Mouse (Mus musculus) intestine, embryonic 16.5 days (tissue): ENCODE results near the gene Glis1. TPM values are rescaled to one million over a fixed set of nuclear protein-coding genes. Genes with fewer than 3 reads are reported as not detected.

ENCODE experiments used
- ATAC-seq: fragments of 200-750 bp; cut with Nextera tagmentation; 2 replicates; pipeline ENCODE4 v1.8.0; 2017; ENCODE audit warnings: moderate TSS enrichment, moderate library complexity
- H3K27ac ChIP-seq: fragments of 300-500 bp; sonication (generic); 2 replicates; pipeline ENCODE4 v1.5.1; 2014; ENCODE audit warnings: mild to moderate bottlenecking, low read length
- H3K27me3 ChIP-seq: fragments of 300-500 bp; sonication (generic); replicated peaks from 2 replicates; pipeline ENCODE4 v1.6.1; 2014; ENCODE audit warnings: low read length, control low read depth, mixed read lengths; ENCODE audit not compliant: control insufficient read depth, insufficient read depth
- H3K36me3 ChIP-seq: fragments of 300-500 bp; sonication (generic); 2 replicates; pipeline ENCODE4 v1.6.1; 2014; ENCODE audit warnings: low read length, control low read depth; ENCODE audit not compliant: control insufficient read depth, insufficient read depth
- H3K4me1 ChIP-seq: fragments of 300-500 bp; sonication (generic); 2 replicates; pipeline ENCODE4 v1.6.1; 2014; ENCODE audit warnings: low read length, control low read depth, mixed read lengths; ENCODE audit not compliant: control insufficient read depth, insufficient read depth
- H3K4me2 ChIP-seq: fragments of 300-500 bp; sonication (generic); 2 replicates; pipeline ENCODE4 v1.6.1; 2014; ENCODE audit warnings: low read depth, low read length, control low read depth
- H3K4me3 ChIP-seq: fragments of 300-500 bp; sonication (generic); 2 replicates; pipeline ENCODE4 v1.5.1; 2014; ENCODE audit warnings: mild to moderate bottlenecking, low read length
- H3K9ac ChIP-seq: fragments of 300-500 bp; sonication (generic); 2 replicates; pipeline ENCODE4 v1.6.1; 2014; ENCODE audit warnings: low read depth, low read length
- H3K9me3 ChIP-seq: fragments of 300-500 bp; sonication (generic); 2 replicates; pipeline ENCODE4 v1.6.1; 2016; ENCODE audit warnings: low read length, control low read depth; ENCODE audit not compliant: control insufficient read depth
- WGBS: fragments of 180-500 bp; shearing (Covaris S2); extraction: QIAGEN DNeasy Blood & Tissue Kit; methylation state at CpG from one replicate; pipeline ENCODE4 v1.1.7; 2014; 5-methylcytosine and 5-hydroxymethylcytosine counted together
- polyA plus RNA-seq: library from polyadenylated mRNA; unstranded; fragments of >200 nt; fragmentation: Nextera tagmentation; extraction: Ambion mirVana; gene quantifications from 2 replicates; pipeline ENCODE4 v1.2.1, GENCODE M21; 2015

Glis1 gene
- polyA plus RNA-seq, 1 experiment from 2014 or later, result 0.32 TPM

GRCm38 (mm10) chr4:107460468-107460867 lies 26.1 kb downstream of the Glis1 start:
- ATAC-seq, result no peak
- no peaks in the 10 kb centered on the region for H3K4me1 ChIP-seq
- no peaks in the 10 kb centered on the region for H3K36me3 ChIP-seq

DNA sequence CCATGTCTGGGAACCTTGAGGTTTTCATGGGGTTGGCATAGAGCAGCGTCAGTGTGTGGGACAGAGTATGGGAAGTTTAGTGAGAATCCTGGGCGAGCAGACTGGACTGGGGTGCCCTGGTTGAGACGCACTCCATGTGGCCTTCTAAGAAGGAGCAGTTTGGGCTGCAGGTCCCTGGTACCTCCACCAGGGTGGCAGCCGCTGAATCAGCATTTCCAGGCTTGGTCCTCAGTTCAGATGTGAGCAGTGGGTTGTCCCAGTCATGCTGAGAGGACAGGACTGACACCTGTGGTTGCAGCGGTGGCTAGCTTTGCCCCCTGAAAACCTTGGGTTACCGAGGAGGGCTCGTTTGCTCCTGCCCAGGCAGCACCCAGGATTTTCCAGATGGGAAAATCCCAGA lies 33.4 kb downstream of the Glis1 start:
- WGBS, result 69% methylated on average over 7 of the region's 7 CpGs
- ATAC-seq, result no peak

More at GRCm38 (mm10) chr4:107460468-107460867, 26.1 kb downstream of the Glis1 start:
- Histone ChIP-seq H3K4me2 (no peak overlapping the region), H3K9me3 (no peaks in the 10 kb centered on the region), H3K4me3 (no peak overlapping the region), H3K9ac (no peak overlapping the region), H3K27me3 (no peaks in the 10 kb centered on the region), H3K27ac (no peak overlapping the region)
- 74% methylated on average over 11 of the region's 11 CpGs for WGBS

DNA sequence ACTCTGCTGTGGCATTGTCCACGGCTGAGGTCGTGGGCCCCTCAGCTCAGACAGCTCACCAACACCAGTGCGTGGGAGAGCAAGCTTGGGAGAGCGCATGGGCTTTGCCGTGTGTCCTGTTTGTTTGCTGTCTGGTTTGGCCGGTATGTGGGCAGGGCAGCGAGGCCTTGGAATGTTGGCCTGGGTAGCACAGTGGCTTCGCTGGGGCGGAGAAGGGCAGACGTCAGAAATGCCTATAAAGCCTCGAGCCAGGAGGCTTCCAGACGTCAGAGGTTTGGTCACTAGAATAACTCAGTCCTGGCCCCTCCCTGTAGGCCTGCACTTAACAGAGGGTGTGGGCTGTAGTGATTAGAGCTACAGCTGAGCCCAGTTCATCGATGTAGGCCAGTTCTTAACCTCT lies 33.9 kb downstream of the Glis1 start:
- H3K9me3 ChIP-seq, result no peaks in the 10 kb centered on the region
- H3K9ac ChIP-seq, result no peak overlapping the region
- H3K4me3 ChIP-seq, result no peak overlapping the region
- WGBS, result 28% methylated on average over 13 of the region's 13 CpGs
- H3K27me3 ChIP-seq, result no peaks in the 10 kb centered on the region; the same call in 1 of the 2 replicates
- no peaks in the 10 kb centered on the region for H3K36me3 ChIP-seq
- ATAC-seq, result peak; percentile 48; the same call in 1 of the 2 replicates
- H3K4me1 ChIP-seq, result no peaks in the 10 kb centered on the region
- no peak overlapping the region for H3K27ac ChIP-seq
- no peak overlapping the region for H3K4me2 ChIP-seq

More for the DNA sequence above, 33.4 kb downstream of the Glis1 start:
- Histone ChIP-seq H3K4me3 (no peak overlapping the region), H3K27me3 (no peaks in the 10 kb centered on the region; the same call in 1 of the 2 replicates), H3K4me2 (no peak overlapping the region), H3K4me1 (no peaks in the 10 kb centered on the region), H3K9ac (no peak overlapping the region), H3K36me3 (no peaks in the 10 kb centered on the region), H3K27ac (no peak overlapping the region), H3K9me3 (no peaks in the 10 kb centered on the region)

- Histone ChIP-seq H3K27ac (no peak overlapping the region), H3K4me2 (no peak overlapping the region), H3K4me3 (no peak overlapping the region), H3K9ac (no peak overlapping the region), H3K4me1 (no peaks in the 10 kb centered on the region), H3K9me3 (no peaks in the 10 kb centered on the region), H3K27me3 (no peaks in the 10 kb centered on the region; the same call in 1 of the 2 replicates), H3K36me3 (no peaks in the 10 kb centered on the region)
- no peak for ATAC-seq
- WGBS, result 59% methylated on average over 11 of the region's 11 CpGs
These were observed 34.4 kb downstream of the Glis1 start for GRCm38 (mm10) chr4:107468768-107469167.

GRCm38 (mm10) chr4:107476266-107476665 lies 41.9 kb downstream of the Glis1 start:
- ATAC-seq, result peak; percentile 42; the same call in 1 of the 2 replicates
- H3K4me3 ChIP-seq, result no peak overlapping the region
- H3K4me1 ChIP-seq, result no peaks in the 10 kb centered on the region; the same call in 1 of the 2 replicates

DNA sequence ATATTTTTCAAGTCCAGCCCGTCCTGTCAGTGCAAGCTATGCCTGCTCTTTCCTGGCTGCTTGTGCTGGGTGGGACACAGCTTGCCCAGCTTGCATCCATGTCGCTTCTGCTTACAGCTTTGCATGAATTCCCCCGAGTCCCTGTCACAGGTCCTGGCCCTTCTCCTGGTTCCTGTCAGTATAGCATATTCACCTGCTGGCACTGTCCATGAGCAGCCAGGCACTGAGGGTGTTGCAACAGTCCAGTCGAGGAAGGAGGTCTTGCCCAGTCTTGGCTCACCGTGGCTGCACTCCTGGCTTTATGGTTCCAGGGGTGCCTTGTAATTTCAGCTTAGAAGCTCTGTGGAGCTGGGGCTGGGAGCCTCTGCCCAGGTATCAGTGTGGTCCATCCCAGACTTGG lies 44.6 kb downstream of the Glis1 start:
- no peak overlapping the region for H3K27ac ChIP-seq
- no peak for ATAC-seq

More at GRCm38 (mm10) chr4:107476266-107476665, 41.9 kb downstream of the Glis1 start:
- Histone ChIP-seq H3K27me3 (no peaks in the 10 kb centered on the region; the same call in 1 of the 2 replicates), H3K36me3 (no peaks in the 10 kb centered on the region), H3K27ac (no peak overlapping the region), H3K9me3 (no peaks in the 10 kb centered on the region), H3K4me2 (no peak overlapping the region), H3K9ac (no peak overlapping the region)
- 40% methylated on average over 11 of the region's 11 CpGs for WGBS

DNA sequence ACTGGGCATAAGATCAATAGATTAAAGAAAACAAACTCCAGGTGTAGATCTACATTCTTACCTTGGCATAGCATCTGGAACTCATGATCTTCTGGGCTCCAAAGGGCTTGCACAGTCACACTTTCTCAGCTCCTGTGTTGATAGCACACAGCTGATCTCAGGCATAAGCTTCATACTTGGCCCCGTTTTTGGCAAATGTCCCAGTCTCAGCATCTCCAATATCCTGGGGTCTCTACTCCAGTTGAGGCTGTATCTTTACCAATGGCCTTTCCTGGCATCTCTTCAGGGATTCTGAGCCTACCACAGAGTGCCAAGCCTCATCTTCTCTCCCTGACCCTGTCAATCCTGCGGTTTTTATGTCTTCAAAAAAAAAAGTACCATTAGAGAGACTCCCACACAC lies 48.1 kb downstream of the Glis1 start:
- 77% methylated on average over 2 of the region's 2 CpGs for WGBS
- H3K27me3 ChIP-seq, result no peaks in the 10 kb centered on the region; the same call in 1 of the 2 replicates
- no peaks in the 10 kb centered on the region for H3K9me3 ChIP-seq
- H3K4me2 ChIP-seq, result no peak overlapping the region
- H3K27ac ChIP-seq, result no peak overlapping the region
- no peak overlapping the region for H3K9ac ChIP-seq
- H3K4me3 ChIP-seq, result no peak overlapping the region
- no peaks in the 10 kb centered on the region for H3K36me3 ChIP-seq
- H3K4me1 ChIP-seq, result no peaks in the 10 kb centered on the region; the same call in 1 of the 2 replicates
- no peak for ATAC-seq

More for the DNA sequence above, 44.6 kb downstream of the Glis1 start:
- no peak overlapping the region for H3K4me3 ChIP-seq
- H3K4me1 ChIP-seq, result no peaks in the 10 kb centered on the region; the same call in 1 of the 2 replicates
- 59% methylated on average over 5 of the region's 5 CpGs for WGBS
- no peaks in the 10 kb centered on the region for H3K9me3 ChIP-seq
- no peak overlapping the region for H3K9ac ChIP-seq
- H3K36me3 ChIP-seq, result no peaks in the 10 kb centered on the region
- H3K4me2 ChIP-seq, result no peak overlapping the region
- H3K27me3 ChIP-seq, result no peaks in the 10 kb centered on the region; the same call in 1 of the 2 replicates

DNA sequence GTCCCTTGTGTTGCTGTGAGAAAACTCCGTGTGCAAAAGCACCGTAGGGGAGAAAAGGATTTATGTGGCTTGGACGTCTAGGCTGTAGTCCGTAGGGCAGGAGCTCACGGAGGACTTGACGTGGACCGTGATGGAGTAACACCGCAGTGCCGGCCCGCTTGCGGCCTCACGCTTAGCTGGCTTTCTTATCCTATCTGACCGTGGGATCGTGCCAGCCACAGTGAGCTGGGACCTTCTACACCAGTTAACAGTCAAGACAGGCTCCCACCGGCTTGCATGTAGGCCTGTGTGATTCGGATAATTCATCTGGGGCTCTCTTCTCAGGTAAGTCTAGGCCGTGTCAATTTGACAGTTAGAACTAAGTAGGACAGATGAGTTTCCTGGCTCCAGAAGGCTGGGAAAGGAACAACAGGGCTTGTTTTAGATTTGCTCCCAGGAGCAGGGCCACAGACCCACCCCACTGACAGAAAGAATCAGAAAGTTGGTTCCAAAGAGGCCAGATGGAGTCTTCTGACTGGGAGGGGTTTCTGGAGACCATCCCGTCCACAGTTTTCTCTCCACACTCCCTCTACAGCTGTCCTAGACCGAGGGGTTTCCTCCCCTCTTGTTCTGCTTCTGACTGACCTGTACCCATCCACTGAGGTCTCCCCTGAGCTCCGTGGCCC lies 49.3 kb downstream of the Glis1 start:
- ATAC-seq, result no peak
- 90% methylated on average over 20 of the region's 20 CpGs for WGBS

DNA sequence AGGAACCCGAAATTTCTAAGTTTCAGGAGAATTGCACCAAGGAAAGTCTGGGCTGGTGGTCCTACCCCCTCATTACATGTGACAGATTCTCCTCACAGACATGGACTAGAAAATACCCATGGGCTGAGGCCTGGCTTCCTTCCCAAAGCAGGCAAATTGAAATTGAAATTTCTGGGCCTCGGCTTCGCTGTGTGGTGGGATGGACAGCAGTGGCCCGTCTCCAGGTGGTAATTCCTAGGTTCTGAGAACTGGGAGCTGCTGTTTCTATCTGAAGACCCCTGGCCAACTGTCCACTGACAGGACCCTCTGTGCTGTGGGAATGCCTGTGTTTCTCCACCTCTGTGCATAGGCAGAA lies 49.8 kb downstream of the Glis1 start:
- WGBS, result 89% methylated on average over 4 of the region's 4 CpGs
- Histone ChIP-seq H3K27ac (no peak overlapping the region), H3K4me1 (no peaks in the 10 kb centered on the region; the same call in 1 of the 2 replicates), H3K4me3 (no peak overlapping the region), H3K9ac (no peak overlapping the region), H3K27me3 (no peaks in the 10 kb centered on the region), H3K4me2 (no peak overlapping the region), H3K9me3 (no peaks in the 10 kb centered on the region), H3K36me3 (no peaks in the 10 kb centered on the region)
- ATAC-seq, result no peak

More for the DNA sequence above, 49.3 kb downstream of the Glis1 start:
- Histone ChIP-seq H3K4me3 (no peak overlapping the region), H3K27me3 (no peaks in the 10 kb centered on the region), H3K4me1 (no peaks in the 10 kb centered on the region; the same call in 1 of the 2 replicates), H3K4me2 (no peak overlapping the region), H3K27ac (no peak overlapping the region), H3K9ac (no peak overlapping the region), H3K9me3 (no peaks in the 10 kb centered on the region), H3K36me3 (no peaks in the 10 kb centered on the region)
